Mouse (Mus musculus): ENCODE data around the gene Clec10a. TPM values are rescaled to one million over a fixed set of nuclear protein-coding genes. Genes with fewer than 3 reads are reported as not detected.

The Clec10a gene
- total and polyA plus RNA-seq, 3 experiments: 1.7 to 3.8 (median 3.2) TPM

- no peak for TF ChIP-seq POLR2A (IDR thresholded peaks at IDR 0.05; ENCODE audit: insufficient read depth, low read depth, low read length)
- TF ChIP-seq EP300 (IDR thresholded peaks at IDR 0.05; ENCODE audit: insufficient read depth, low read depth, low read length): no peak
- TF ChIP-seq CTCF (IDR thresholded peaks at IDR 0.05): no peak
- Histone ChIP-seq H3K4me1 (ENCODE audit: control insufficient read depth, insufficient read depth, low read length) (no peaks in the 10 kb centered on the region), H3K27me3 (ENCODE audit: control insufficient read depth, insufficient read depth, low read length) (no peaks in the 10 kb centered on the region), H3K36me3 (ENCODE audit: control insufficient read depth, insufficient read depth, low read length) (no peaks in the 10 kb centered on the region), H3K27ac (no peak overlapping the region), H3K9ac (ENCODE audit: low read depth, low read length) (no peak overlapping the region), H3K79me2 (replicated peaks; ENCODE audit: control insufficient read depth, insufficient read depth, low read length) (no peaks in the 10 kb centered on the region), H3K4me3 (no peak overlapping the region)
- intact Hi-C loops (cut with DNase I): loop anchor here (5.0 kb wide), 1 partner anchor 268 kb away; no protein-coding TSS in a partner anchor
- WGBS: 82% methylated on average over 5 of the region's 5 CpGs
- no peak for DNase-seq
Observed at GRCm38 (mm10) chr11:70200036-70200608, 44.1 kb downstream of the Clec10a start.

- intact Hi-C loops (cut with DNase I): loop anchor here (5.0 kb wide), 1 partner anchor 269 kb away; no protein-coding TSS in a partner anchor
- Histone ChIP-seq H3K9ac (ENCODE audit: low read depth, low read length) (no peak overlapping the region), H3K27ac (no peak overlapping the region), H3K4me3 (no peak overlapping the region), H3K79me2 (replicated peaks; ENCODE audit: control insufficient read depth, insufficient read depth, low read length) (no peaks in the 10 kb centered on the region), H3K4me1 (ENCODE audit: control insufficient read depth, insufficient read depth, low read length) (peaks cover 3% of the 10 kb centered on the region; the same call in 1 of the 2 replicates), H3K27me3 (ENCODE audit: control insufficient read depth, insufficient read depth, low read length) (no peaks in the 10 kb centered on the region), H3K36me3 (ENCODE audit: control insufficient read depth, insufficient read depth, low read length) (no peaks in the 10 kb centered on the region)
- TF ChIP-seq POLR2A (IDR thresholded peaks at IDR 0.05; ENCODE audit: insufficient read depth, low read depth, low read length) (no peak), CTCF (IDR thresholded peaks at IDR 0.05) (peak; percentile 95)
- DNase-seq: peak; percentile 79 to 80
- 39% methylated on average over 5 of the region's 5 CpGs for WGBS
Observed at GRCm38 (mm10) chr11:70201691-70202090, 45.7 kb downstream of the Clec10a start.

DNA sequence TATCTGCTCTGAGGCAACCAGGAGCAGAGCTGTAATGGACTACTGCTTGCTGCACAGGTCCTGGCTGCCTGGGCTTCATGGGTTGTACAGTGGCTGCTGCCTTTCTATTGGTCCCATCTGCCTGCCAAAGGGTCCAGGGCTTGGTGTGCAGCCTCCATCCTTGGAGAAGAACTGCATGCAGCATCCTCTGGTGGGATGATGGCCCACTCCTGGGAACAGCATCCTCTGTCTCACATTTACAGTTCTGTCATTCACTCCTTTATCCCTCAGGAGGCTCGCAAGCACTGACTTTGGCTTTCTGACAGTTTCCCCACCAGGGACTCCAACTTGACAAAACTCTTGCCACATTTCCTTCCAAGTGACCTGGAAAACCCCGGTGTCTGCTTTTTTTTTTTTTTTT, 50.8 kb downstream of the Clec10a start:
- Histone ChIP-seq H3K36me3 (ENCODE audit: control insufficient read depth, insufficient read depth, low read length) (no peaks in the 10 kb centered on the region), H3K79me2 (replicated peaks; ENCODE audit: control insufficient read depth, insufficient read depth, low read length) (no peaks in the 10 kb centered on the region), H3K4me3 (no peak overlapping the region), H3K27ac (no peak overlapping the region), H3K27me3 (ENCODE audit: control insufficient read depth, insufficient read depth, low read length) (no peaks in the 10 kb centered on the region), H3K4me1 (ENCODE audit: control insufficient read depth, insufficient read depth, low read length) (peaks cover 6% of the 10 kb centered on the region), H3K9ac (ENCODE audit: low read depth, low read length) (no peak overlapping the region)
- 23% methylated on average over 2 of the region's 2 CpGs for WGBS
- TF ChIP-seq EP300 (IDR thresholded peaks at IDR 0.05; ENCODE audit: insufficient read depth, low read depth, low read length) (no peak), POLR2A (IDR thresholded peaks at IDR 0.05; ENCODE audit: insufficient read depth, low read depth, low read length) (no peak), CTCF (IDR thresholded peaks at IDR 0.05) (no peak)
- intact Hi-C loops (cut with DNase I): no loop called here
- DNase-seq: no peak

DNA sequence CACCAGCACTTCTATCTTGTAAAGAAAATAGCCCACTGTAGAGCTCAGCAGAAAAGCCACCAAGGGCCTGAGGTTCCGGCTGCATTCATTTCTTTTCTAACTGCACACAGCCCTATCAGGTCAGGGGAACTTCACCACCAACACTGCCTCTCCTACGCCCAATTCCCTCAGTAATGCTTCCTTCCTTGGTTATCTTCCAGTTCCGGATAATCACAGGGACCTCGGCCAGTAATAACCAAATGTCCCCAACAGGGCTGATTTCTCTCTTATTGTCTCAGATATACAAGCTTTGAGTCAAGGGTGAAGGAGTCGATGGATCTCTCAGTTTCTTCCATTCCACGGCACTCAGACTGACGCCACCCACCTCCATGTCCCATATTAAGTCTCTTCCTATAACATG, 51.3 kb downstream of the Clec10a start:
- Histone ChIP-seq H3K4me3 (no peak overlapping the region), H3K36me3 (ENCODE audit: control insufficient read depth, insufficient read depth, low read length) (no peaks in the 10 kb centered on the region), H3K27me3 (ENCODE audit: control insufficient read depth, insufficient read depth, low read length) (no peaks in the 10 kb centered on the region), H3K9ac (ENCODE audit: low read depth, low read length) (no peak overlapping the region), H3K4me1 (ENCODE audit: control insufficient read depth, insufficient read depth, low read length) (peaks cover 6% of the 10 kb centered on the region), H3K79me2 (replicated peaks; ENCODE audit: control insufficient read depth, insufficient read depth, low read length) (no peaks in the 10 kb centered on the region), H3K27ac (no peak overlapping the region)
- 29% methylated on average over 7 of the region's 7 CpGs for WGBS
- intact Hi-C loops (cut with DNase I): no loop called here
- TF ChIP-seq POLR2A (IDR thresholded peaks at IDR 0.05; ENCODE audit: insufficient read depth, low read depth, low read length): no peak
- TF ChIP-seq CTCF (IDR thresholded peaks at IDR 0.05): 0 out of 2 replicates have a peak, but pooled peaks have one; percentile 5
- DNase-seq: no peak

DNA sequence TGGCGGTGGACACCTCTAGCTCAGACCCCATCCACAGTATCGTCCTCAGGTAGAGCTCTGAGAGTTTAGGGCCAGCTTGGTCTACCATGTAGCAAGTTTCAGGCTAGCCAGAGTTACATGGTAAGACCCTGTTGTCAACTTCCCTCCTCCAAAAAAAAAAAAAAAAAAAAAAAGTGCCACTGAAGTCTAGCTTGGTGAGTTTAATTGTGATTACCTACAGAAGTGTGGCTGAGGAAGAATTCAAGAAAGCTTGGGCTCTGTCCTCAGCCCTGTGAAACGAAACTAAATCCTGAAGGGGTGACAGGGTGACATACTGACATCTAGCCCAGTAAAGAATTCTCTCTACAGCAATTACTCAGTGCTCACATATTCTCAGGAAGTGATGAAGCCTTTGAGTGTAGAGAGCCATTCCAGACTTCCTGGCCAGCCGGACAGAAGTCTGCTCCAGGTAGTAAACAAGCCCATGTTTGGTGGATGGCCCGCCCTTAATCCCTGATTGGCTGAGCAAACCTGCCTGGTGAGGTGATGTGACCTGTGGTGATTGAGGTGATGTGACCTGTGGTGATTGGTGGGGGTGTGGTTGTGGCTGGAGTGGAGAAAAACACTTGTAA, 52.9 kb downstream of the Clec10a start:
- no peak overlapping the region for H3K9ac ChIP-seq (ENCODE audit: low read depth, low read length)
- H3K4me1 ChIP-seq (ENCODE audit: control insufficient read depth, insufficient read depth, low read length): peaks cover 9% of the 10 kb centered on the region
- H3K79me2 ChIP-seq (replicated peaks; ENCODE audit: control insufficient read depth, insufficient read depth, low read length): no peaks in the 10 kb centered on the region
- WGBS: 67% methylated on average over 5 of the region's 5 CpGs
- no peaks in the 10 kb centered on the region for H3K36me3 ChIP-seq (ENCODE audit: control insufficient read depth, insufficient read depth, low read length)
- no peak for TF ChIP-seq POLR2A (IDR thresholded peaks at IDR 0.05; ENCODE audit: insufficient read depth, low read depth, low read length)
- TF ChIP-seq CTCF (IDR thresholded peaks at IDR 0.05): no peak
- intact Hi-C loops (cut with DNase I): no loop called here
- H3K27me3 ChIP-seq (ENCODE audit: control insufficient read depth, insufficient read depth, low read length): peaks cover 2% of the 10 kb centered on the region; the same call in 1 of the 2 replicates
- H3K27ac ChIP-seq: no peak overlapping the region
- DNase-seq: no peak
- H3K4me3 ChIP-seq: no peak overlapping the region

GRCm38 (mm10) chr11:70210681-70211080, 54.7 kb downstream of the Clec10a start:
- DNase-seq: no peak
- Histone ChIP-seq H3K79me2 (replicated peaks; ENCODE audit: control insufficient read depth, insufficient read depth, low read length) (no peaks in the 10 kb centered on the region), H3K27ac (no peak overlapping the region), H3K4me3 (no peak overlapping the region), H3K36me3 (ENCODE audit: control insufficient read depth, insufficient read depth, low read length) (no peaks in the 10 kb centered on the region), H3K4me1 (ENCODE audit: control insufficient read depth, insufficient read depth, low read length) (peaks cover 9% of the 10 kb centered on the region), H3K27me3 (ENCODE audit: control insufficient read depth, insufficient read depth, low read length) (peaks cover 4% of the 10 kb centered on the region; the same call in 1 of the 2 replicates), H3K9ac (ENCODE audit: low read depth, low read length) (no peak overlapping the region)
- WGBS: 91% methylated on average over 2 of the region's 2 CpGs
- no peak for TF ChIP-seq EP300 (IDR thresholded peaks at IDR 0.05; ENCODE audit: insufficient read depth, low read depth, low read length)
- no peak for TF ChIP-seq CTCF (IDR thresholded peaks at IDR 0.05)
- no peak for TF ChIP-seq POLR2A (IDR thresholded peaks at IDR 0.05; ENCODE audit: insufficient read depth, low read depth, low read length)
- intact Hi-C loops (cut with DNase I): loop anchor here (5.0 kb wide), 1 partner anchor 38 kb away; no protein-coding TSS in a partner anchor

Data from heart, adult 2 months (tissue).